Mouse (Mus musculus): ENCODE data around the gene Car14. TPM values are rescaled to one million over a fixed set of nuclear protein-coding genes. Genes with fewer than 3 reads are reported as not detected.
"Not testable (repeated sequence)": the region's sequence is repeated elsewhere in the genome, so short reads cannot be mapped to it uniquely, and the experiment has no call there.

The Car14 gene
- polyA plus RNA-seq, 1 experiment from 2014 or later = 45.5 TPM

- Histone ChIP-seq H3K27ac (replicated peaks in 1 of 2; ENCODE audit: control insufficient read depth in 1 of 2, insufficient read depth in 1 of 2, low read depth in 2 of 2, low read length in 2 of 2) (no peak overlapping the region), H3K9ac (ENCODE audit: low read length) (no peak overlapping the region), H3K9me3 (ENCODE audit: control insufficient read depth, low read length) (no peaks in the 10 kb centered on the region), H3K4me2 (ENCODE audit: low read length) (no peak overlapping the region), H3K4me3 (ENCODE audit: control insufficient read depth in 1 of 2, insufficient read depth in 1 of 2, low read depth in 1 of 2, low read length in 2 of 2) (no peak overlapping the region), H3K36me3 (ENCODE audit: control insufficient read depth, insufficient read depth, low read length) (peaks cover 24% of the 10 kb centered on the region), H3K4me1 (ENCODE audit: control insufficient read depth in 2 of 2, insufficient read depth in 2 of 2, low read length in 2 of 2) (peaks cover 0 to 9% of the 10 kb centered on the region in 2 experiments; a peak in 1 of 4 replicates), H3K27me3 (ENCODE audit: control insufficient read depth, insufficient read depth, low read length) (no peaks in the 10 kb centered on the region)
- no peak for ATAC-seq (ENCODE audit: insufficient number of reproducible peaks, insufficient read depth, low FRiP score, low read depth)
- 71% methylated on average over 3 of the region's 3 CpGs for WGBS
Measured at GRCm38 (mm10) chr3:95860323-95860722, 44.2 kb downstream of the Car14 start.

- WGBS = 77% methylated on average over 3 of the region's 3 CpGs
- ATAC-seq (ENCODE audit: insufficient number of reproducible peaks, insufficient read depth, low FRiP score, low read depth) = not testable (repeated sequence)
- peaks cover 0 to 16% of the 10 kb centered on the region in 2 experiments; a peak in 2 of 4 replicates for H3K4me1 ChIP-seq (ENCODE audit: control insufficient read depth in 2 of 2, insufficient read depth in 2 of 2, low read length in 2 of 2)
Measured at GRCm38 (mm10) chr3:95858278-95858677, 46.2 kb downstream of the Car14 start.

DNA sequence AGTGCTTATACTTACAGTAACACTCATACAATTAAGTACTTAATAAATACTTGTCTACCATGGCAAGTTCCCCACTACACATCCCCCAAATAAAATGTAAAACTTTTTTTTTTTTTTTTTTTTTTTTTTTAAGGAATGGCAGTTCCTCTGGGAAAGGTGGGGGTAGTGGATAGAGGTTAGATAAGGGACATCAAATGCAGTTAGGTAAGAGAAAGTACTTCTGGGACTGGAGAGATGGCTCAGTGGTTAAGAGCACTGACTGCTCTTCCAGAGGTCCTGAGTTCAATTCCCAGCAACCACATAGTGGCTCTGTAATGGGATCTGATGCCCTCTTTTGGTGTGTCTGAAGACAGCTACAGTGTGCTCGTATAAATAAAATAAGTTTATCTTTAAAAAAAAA is 47.4 kb downstream of the Car14 start:
- not testable (repeated sequence) for H3K9ac ChIP-seq (ENCODE audit: low read length); H3K4me3 ChIP-seq (ENCODE audit: control insufficient read depth in 1 of 2, insufficient read depth in 1 of 2, low read depth in 1 of 2, low read length in 2 of 2); H3K27me3 ChIP-seq (ENCODE audit: control insufficient read depth, insufficient read depth, low read length); H3K4me2 ChIP-seq (ENCODE audit: low read length); ATAC-seq (ENCODE audit: insufficient number of reproducible peaks, insufficient read depth, low FRiP score, low read depth); H3K27ac ChIP-seq (replicated peaks in 1 of 2; ENCODE audit: control insufficient read depth in 1 of 2, insufficient read depth in 1 of 2, low read depth in 2 of 2, low read length in 2 of 2); H3K9me3 ChIP-seq (ENCODE audit: control insufficient read depth, low read length)
- 77% methylated on average over 1 of the region's 1 CpGs for WGBS
- H3K4me1 ChIP-seq (ENCODE audit: control insufficient read depth in 2 of 2, insufficient read depth in 2 of 2, low read length in 2 of 2) = peaks cover 0 to 16% of the 10 kb centered on the region in 2 experiments; a peak in 2 of 4 replicates
- H3K36me3 ChIP-seq (ENCODE audit: control insufficient read depth, insufficient read depth, low read length) = peaks cover 14% of the 10 kb centered on the region

More at GRCm38 (mm10) chr3:95858278-95858677, 46.2 kb downstream of the Car14 start:
- not testable (repeated sequence) for H3K27me3 ChIP-seq (ENCODE audit: control insufficient read depth, insufficient read depth, low read length); H3K9me3 ChIP-seq (ENCODE audit: control insufficient read depth, low read length); H3K36me3 ChIP-seq (ENCODE audit: control insufficient read depth, insufficient read depth, low read length); H3K4me2 ChIP-seq (ENCODE audit: low read length); H3K27ac ChIP-seq (replicated peaks in 1 of 2; ENCODE audit: control insufficient read depth in 1 of 2, insufficient read depth in 1 of 2, low read depth in 2 of 2, low read length in 2 of 2); H3K4me3 ChIP-seq (ENCODE audit: control insufficient read depth in 1 of 2, insufficient read depth in 1 of 2, low read depth in 1 of 2, low read length in 2 of 2); H3K9ac ChIP-seq (ENCODE audit: low read length)

- Histone ChIP-seq H3K4me1 (ENCODE audit: control insufficient read depth in 2 of 2, insufficient read depth in 2 of 2, low read length in 2 of 2) (peaks cover 0 to 16% of the 10 kb centered on the region in 2 experiments; a peak in 2 of 4 replicates), H3K9me3 (ENCODE audit: control insufficient read depth, low read length) (no peaks in the 10 kb centered on the region), H3K27ac (replicated peaks in 1 of 2; ENCODE audit: control insufficient read depth in 1 of 2, insufficient read depth in 1 of 2, low read depth in 2 of 2, low read length in 2 of 2) (peak overlapping the region; percentile 38 to 69), H3K4me2 (ENCODE audit: low read length) (peak overlapping the region; percentile 78), H3K36me3 (ENCODE audit: control insufficient read depth, insufficient read depth, low read length) (peaks cover 24% of the 10 kb centered on the region), H3K27me3 (ENCODE audit: control insufficient read depth, insufficient read depth, low read length) (no peaks in the 10 kb centered on the region), H3K4me3 (ENCODE audit: control insufficient read depth in 1 of 2, insufficient read depth in 1 of 2, low read depth in 1 of 2, low read length in 2 of 2) (peak overlapping the region; percentile 78 to 82), H3K9ac (ENCODE audit: low read length) (peak overlapping the region; percentile 88)
- WGBS = 23% methylated on average over 7 of the region's 7 CpGs
- ATAC-seq (ENCODE audit: insufficient number of reproducible peaks, insufficient read depth, low FRiP score, low read depth) = 0 out of 2 replicates have a peak, but pooled peaks have one; percentile 2
Measured at GRCm38 (mm10) chr3:95856115-95856514, 48.4 kb downstream of the Car14 start.

DNA sequence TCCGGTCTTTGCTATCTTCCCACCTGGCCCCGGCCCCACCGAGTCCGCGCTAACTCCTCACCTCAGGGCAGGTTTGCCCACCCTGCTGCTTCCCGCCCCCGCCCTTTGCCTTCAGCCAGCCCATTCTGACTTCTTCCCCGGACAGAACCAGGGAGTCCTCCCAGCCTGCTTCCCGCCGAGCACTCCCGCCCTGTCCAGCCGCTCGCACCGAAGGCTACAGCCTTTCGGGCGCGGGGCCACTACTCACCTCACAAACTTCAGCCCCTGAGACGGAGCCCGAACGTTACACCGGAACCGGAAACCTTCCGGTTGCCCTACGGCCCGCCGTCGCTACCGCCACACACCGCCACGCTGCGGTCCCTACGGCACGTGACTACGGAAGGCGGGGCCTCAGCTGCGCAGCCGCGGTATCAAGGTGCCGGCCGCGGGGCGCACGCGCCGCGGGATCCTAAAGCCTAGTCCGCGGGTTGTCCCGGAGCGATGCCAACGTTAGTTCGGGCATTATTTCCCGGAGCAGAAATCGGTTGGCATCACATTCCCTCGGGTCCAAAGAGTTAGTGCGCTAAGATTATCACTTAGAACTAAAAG is 48.9 kb downstream of the Car14 start, which contains the start of gene Prpf3:
Gene Prpf3 (minus strand): TSS at position 384 of the 588 bp plus-strand sequence.
- Histone ChIP-seq H3K9me3 (ENCODE audit: control insufficient read depth, low read length) (no peaks in the 10 kb centered on the region), H3K4me2 (ENCODE audit: low read length) (peak within 1 kb of the TSS; percentile 78), H3K4me1 (ENCODE audit: control insufficient read depth in 2 of 2, insufficient read depth in 2 of 2, low read length in 2 of 2) (peaks cover 0 to 17% of the 10 kb centered on the region in 2 experiments; a peak in 2 of 4 replicates), H3K4me3 (ENCODE audit: control insufficient read depth in 1 of 2, insufficient read depth in 1 of 2, low read depth in 1 of 2, low read length in 2 of 2) (peak within 1 kb of the TSS; percentile 78 to 82), H3K27me3 (ENCODE audit: control insufficient read depth, insufficient read depth, low read length) (no peaks in the 10 kb centered on the region), H3K36me3 (ENCODE audit: control insufficient read depth, insufficient read depth, low read length) (peaks cover 29% of the 10 kb centered on the region), H3K27ac (replicated peaks in 1 of 2; ENCODE audit: control insufficient read depth in 1 of 2, insufficient read depth in 1 of 2, low read depth in 2 of 2, low read length in 2 of 2) (peak within 1 kb of the TSS; percentile 38 to 71), H3K9ac (ENCODE audit: low read length) (peak within 1 kb of the TSS; percentile 88)
- ATAC-seq (ENCODE audit: insufficient number of reproducible peaks, insufficient read depth, low FRiP score, low read depth) = peak; percentile 96
- 0% methylated on average over 56 of the region's 56 CpGs for WGBS

GRCm38 (mm10) chr3:95851317-95851716 is 53.2 kb downstream of the Car14 start:
- Histone ChIP-seq H3K9me3 (ENCODE audit: control insufficient read depth, low read length) (no peaks in the 10 kb centered on the region), H3K4me2 (ENCODE audit: low read length) (no peak overlapping the region), H3K4me3 (ENCODE audit: control insufficient read depth in 1 of 2, insufficient read depth in 1 of 2, low read depth in 1 of 2, low read length in 2 of 2) (no peak overlapping the region), H3K4me1 (ENCODE audit: control insufficient read depth in 2 of 2, insufficient read depth in 2 of 2, low read length in 2 of 2) (peaks cover 0 to 13% of the 10 kb centered on the region in 2 experiments; a peak in 2 of 4 replicates), H3K27ac (replicated peaks in 1 of 2; ENCODE audit: control insufficient read depth in 1 of 2, insufficient read depth in 1 of 2, low read depth in 2 of 2, low read length in 2 of 2) (peak overlapping the region in 1 of 2 experiments; percentile 63; a peak in 1 of 4 replicates), H3K27me3 (ENCODE audit: control insufficient read depth, insufficient read depth, low read length) (no peaks in the 10 kb centered on the region), H3K9ac (ENCODE audit: low read length) (no peak overlapping the region), H3K36me3 (ENCODE audit: control insufficient read depth, insufficient read depth, low read length) (peaks cover 72% of the 10 kb centered on the region)
- 81% methylated on average over 8 of the region's 8 CpGs for WGBS
- ATAC-seq (ENCODE audit: insufficient number of reproducible peaks, insufficient read depth, low FRiP score, low read depth) = no peak

DNA sequence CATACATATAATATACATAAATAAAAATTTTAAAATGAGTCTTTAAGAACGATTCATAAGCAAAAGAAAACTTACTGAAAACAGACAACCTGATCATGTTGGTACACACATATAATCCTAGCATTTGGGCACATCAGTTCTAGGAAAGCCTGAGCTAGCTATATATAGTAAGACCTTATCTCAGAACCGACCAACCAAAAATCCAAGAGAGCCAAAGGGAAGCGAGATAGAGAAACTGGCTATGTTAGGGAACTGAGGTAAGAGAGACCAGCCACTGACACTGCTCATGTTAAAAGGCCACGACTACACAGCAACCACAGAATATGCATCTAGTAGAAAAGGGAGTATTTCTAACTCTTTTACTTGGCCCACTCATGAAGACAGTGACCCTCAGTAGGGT is 53.9 kb downstream of the Car14 start:
- ATAC-seq (ENCODE audit: insufficient number of reproducible peaks, insufficient read depth, low FRiP score, low read depth) = no peak
- Histone ChIP-seq H3K4me3 (ENCODE audit: control insufficient read depth in 1 of 2, insufficient read depth in 1 of 2, low read depth in 1 of 2, low read length in 2 of 2) (no peak overlapping the region), H3K4me2 (ENCODE audit: low read length) (no peak overlapping the region), H3K27ac (replicated peaks in 1 of 2; ENCODE audit: control insufficient read depth in 1 of 2, insufficient read depth in 1 of 2, low read depth in 2 of 2, low read length in 2 of 2) (peak overlapping the region in 1 of 2 experiments; percentile 63; a peak in 2 of 4 replicates), H3K27me3 (ENCODE audit: control insufficient read depth, insufficient read depth, low read length) (no peaks in the 10 kb centered on the region), H3K36me3 (ENCODE audit: control insufficient read depth, insufficient read depth, low read length) (peaks cover 79% of the 10 kb centered on the region), H3K9me3 (ENCODE audit: control insufficient read depth, low read length) (no peaks in the 10 kb centered on the region), H3K4me1 (ENCODE audit: control insufficient read depth in 2 of 2, insufficient read depth in 2 of 2, low read length in 2 of 2) (peaks cover 0 to 10% of the 10 kb centered on the region in 2 experiments; a peak in 2 of 4 replicates), H3K9ac (ENCODE audit: low read length) (peak overlapping the region; percentile 6; the same call in 1 of the 2 replicates)
- 31% methylated on average over 4 of the region's 4 CpGs for WGBS

All from heart, embryonic 14.5 days (tissue).